Mouse (Mus musculus) cerebellum, postnatal 25 days (tissue): ENCODE measurements around the gene Tubal3.

Experiments
- DNase-seq, 2 experiments: peaks; one replicate each; pipeline ENCODE4 v3.0.0; 2021; ENCODE audit warnings: mixed read lengths in 2 of 2

The Tubal3 gene

DNA sequence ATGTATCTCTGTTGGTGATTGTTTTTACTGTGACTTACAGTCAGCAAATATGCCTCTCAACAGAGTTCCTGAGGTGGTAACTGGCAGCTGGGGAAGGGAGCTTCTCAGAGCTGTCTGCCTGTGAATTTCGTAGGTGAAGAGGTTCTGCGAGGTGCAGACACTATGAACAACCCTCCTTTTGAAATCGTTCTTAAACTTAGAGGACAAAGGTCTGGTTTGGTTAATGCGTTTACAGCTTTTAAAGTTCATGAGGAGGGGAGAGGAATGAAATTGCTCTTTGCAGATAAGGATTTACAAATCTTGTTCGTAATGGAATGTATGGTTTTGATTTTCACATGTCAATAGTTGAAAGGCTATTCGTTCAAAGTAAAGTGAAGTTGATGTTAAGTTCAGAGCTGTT is 7.6 kb downstream of the Tubal3 start:
- DNase-seq = no peak

DNA sequence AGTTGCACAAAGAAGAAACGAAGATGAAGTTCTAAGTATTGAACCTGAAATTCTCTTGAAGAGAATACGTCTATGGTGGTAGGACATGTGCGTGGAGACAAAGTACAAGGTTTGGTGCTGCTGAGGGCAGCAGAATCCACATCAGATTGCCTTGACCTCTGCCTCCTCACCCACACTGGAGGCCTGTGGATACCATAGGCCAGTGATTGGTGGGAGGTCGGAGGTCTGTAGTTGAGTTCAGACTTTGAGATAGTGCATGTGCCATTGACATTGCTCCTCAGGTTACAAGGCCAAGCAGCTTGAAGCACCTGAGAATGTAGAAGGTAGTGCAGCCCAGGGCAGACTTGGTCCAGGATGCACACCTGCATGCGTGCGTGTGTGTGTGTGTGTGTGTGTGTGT is 8.0 kb downstream of the Tubal3 start:
- DNase-seq = no peak

DNA sequence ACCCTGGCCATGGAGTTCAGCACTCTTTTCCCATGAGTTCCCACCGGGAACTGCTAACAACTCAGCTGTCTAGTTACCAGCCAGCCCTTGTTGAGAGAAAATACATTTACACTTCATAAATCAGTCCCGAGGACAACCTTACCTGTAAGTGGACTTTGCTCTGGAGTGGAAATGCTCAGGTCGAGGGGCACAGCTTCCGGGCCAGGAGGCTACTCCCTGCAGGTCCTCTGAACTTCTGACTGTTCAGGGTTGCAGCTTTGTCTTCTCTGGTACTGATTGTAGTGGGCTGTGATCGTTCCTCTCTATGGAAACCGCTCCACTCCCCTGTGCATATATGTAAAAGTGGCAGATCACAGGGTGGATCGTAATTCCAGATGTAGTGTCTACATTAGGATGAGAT is 26.6 kb downstream of the Tubal3 start:
- DNase-seq = no peak

DNA sequence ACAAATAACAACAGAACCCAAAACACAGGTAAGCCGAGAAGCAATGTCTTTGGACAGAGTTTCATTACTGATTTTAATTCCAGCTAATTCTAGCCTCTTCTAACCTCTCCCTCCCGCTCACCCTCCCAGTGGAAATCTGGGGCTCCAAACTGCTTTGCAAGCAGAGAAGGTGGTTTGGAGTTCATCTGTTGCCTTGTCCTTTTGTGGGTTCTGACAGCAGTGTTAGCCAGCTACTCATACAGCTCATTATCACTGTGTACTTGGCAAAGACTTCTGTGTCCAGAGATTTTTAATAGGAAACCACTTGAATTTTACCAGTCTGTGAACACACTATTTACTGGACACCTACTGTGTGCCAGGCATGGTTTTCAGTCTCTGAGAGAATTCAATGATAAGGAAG is 27.2 kb downstream of the Tubal3 start, which contains the start of gene Ucn3:
Gene Ucn3, minus strand, starts transcription at position 101 of the 400 bp plus-strand sequence.
- DNase-seq = no peak

DNA sequence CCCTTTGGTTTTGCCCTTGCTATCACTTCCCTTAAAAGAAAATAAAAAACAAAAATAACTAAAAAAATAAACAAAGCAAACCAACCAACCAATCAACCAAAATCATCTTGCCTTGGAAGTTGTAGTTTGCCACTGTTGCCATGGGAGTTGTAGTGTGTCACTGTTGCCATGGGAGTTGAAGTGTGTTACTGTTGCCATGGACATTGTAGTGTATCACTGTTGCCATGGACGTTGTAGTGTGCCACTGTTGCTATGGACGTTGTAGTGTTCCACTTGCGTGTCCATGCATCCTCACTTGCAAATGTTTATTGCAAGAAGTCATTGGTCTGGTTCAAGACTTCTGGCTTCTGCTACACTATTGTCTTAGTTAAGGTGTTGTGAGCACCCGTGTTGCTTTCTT is 29.2 kb downstream of the Tubal3 start:
- no peak for DNase-seq

DNA sequence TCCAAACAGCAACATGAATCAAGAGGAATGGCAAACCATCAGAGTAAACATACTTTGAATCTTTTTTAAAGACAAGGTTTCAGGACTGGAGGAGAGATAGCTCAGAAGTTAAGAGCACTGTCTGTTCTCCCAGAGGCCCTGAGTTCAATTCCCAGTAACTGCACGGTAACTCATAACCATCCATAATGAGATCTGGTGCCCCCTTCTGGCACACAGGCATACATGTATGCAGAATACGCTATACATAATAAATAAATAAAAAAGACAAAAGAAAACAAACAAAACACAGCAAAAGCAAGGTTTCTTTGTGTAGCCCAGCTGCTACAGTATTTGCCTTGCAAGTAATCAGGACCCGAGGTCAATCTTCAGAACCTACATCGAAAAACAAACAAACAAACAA is 31.4 kb downstream of the Tubal3 start:
- no peak for DNase-seq

DNA sequence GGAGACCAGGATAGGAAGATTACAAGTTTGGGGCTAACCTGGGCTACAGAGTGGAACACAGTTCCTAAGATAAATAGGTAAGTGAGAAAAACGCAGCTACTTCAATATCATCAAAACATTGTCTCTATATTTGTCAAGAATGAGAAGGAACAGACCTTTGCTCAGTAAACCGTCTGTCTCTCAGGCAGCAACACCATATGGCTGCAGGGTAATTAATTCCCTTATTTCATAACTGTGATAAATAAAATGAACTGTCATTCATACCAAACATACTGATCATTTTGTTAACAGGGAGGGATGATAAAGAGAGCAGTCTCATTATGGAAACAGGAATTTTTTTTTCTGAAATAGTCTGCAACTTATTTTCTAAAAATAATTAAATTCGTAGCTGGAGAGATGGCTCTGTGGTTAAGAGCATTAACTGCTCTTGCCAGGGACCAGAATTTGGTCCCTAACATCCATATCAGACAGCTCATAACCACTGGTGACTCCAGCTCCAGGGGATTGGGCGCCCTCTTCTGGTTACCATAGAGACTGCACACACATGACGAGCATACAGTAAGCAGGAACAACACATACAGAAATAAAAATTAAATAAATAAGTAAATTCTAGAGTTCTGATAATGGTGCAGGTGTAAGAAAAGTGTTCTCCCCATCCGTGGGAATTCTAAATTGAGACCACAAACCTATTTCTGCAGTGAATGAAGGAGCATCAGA is 33.3 kb downstream of the Tubal3 start:
- DNase-seq = no peak

DNA sequence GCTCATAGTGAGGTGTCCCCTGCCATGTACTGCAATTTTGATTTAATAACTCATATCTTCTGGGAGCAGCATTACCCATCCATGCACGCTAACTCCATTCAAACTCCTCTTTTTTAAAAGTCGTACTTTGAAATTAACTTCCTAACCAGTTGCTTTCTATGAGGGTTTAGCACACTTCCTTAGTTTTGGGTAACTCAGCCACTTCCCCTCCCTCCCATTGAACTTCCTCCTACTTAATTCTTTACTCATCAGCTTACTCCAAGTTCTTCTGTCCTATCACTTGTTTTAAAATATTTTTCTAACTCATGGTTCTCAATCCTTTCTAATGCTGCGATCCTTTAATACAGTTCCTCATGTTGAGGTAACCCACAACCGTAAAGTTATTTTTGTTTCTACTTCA is 50.8 kb downstream of the Tubal3 start:
- DNase-seq = no peak
